Mouse (Mus musculus): ENCODE measurements around the gene Gstm5. TPM values are rescaled to one million over a fixed set of nuclear protein-coding genes. Genes with fewer than 3 reads are reported as not detected.
A peak's percentile ranks its signal among the peaks of the same experiment; 100 is the strongest.

Gstm5 gene
- 132 and 150 TPM in 2 replicates for polyA plus RNA-seq (2014; fragmentation: Nextera tagmentation; extraction: Ambion mirVana)

DNA sequence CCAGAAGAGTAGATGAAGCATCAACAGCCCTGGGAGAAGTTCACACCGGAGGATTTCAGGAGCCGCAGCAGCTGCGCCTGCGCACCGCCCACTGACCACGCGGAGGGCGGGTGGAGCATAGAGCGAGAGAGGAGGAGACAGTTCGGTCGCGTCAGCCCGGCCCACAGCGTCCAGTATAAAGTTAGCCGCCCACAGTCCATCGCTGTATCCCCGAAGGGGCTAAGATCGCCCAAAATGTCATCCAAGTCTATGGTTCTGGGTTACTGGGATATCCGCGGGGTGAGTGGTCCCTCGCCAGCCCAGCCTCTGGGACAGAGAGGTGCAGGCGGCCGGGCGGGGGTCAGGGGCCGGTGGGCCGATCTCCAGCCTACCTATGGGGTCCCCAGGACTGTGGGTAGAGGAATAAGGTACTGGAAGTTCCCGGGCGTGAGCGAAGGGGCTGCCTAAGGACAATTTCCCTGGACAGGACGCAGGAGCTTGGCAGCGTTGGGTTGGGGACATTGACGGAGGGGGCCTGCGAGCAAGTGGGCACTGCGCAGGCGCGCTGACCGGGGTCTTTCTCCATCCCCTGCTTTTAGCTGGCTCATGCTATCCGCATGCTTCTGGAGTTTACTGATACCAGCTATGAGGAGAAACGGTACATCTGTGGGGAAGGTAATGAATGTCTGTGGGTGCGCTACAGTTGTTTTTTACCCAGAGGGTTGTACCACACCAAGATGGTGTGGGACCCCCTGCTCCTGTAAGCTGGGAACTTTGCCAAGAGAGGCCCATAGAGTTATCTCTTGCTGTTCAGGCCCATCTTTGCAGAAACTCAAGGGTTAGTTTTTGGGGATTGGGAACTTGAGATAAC, at the start of gene Gstm5:
Gstm5 (plus strand) TSS at position 102 of the 850 bp plus-strand sequence.
- no peaks in the 10 kb centered on the region for H3K27me3 ChIP-seq (ENCODE audit: control insufficient read depth, insufficient read depth, low read length)
- H3K27ac ChIP-seq (replicated peaks in 1 of 2; ENCODE audit: control insufficient read depth in 1 of 2, insufficient read depth in 1 of 2, low read depth in 2 of 2, low read length in 2 of 2), result peak within 1 kb of the TSS; percentile 3 to 82; a peak in 3 of 4 replicates
- peaks cover 6 to 7% of the 10 kb centered on the region in 2 experiments; a peak in 2 of 4 replicates for H3K4me1 ChIP-seq (ENCODE audit: control insufficient read depth in 2 of 2, insufficient read depth in 2 of 2, low read length in 2 of 2)
- 5% methylated on average over 40 of the region's 40 CpGs for WGBS
- H3K4me2 ChIP-seq (ENCODE audit: low read length), result peak within 1 kb of the TSS; percentile 92
- peak within 1 kb of the TSS; percentile 92 for H3K9ac ChIP-seq (ENCODE audit: low read length)
- peak within 1 kb of the TSS; percentile 71 to 83 for H3K4me3 ChIP-seq (ENCODE audit: control insufficient read depth in 1 of 2, insufficient read depth in 1 of 2, low read depth in 1 of 2, low read length in 2 of 2)
- no peaks in the 10 kb centered on the region for H3K9me3 ChIP-seq (ENCODE audit: control insufficient read depth, low read length)
- peaks cover 10% of the 10 kb centered on the region for H3K36me3 ChIP-seq (ENCODE audit: control insufficient read depth, insufficient read depth, low read length)
- ATAC-seq (ENCODE audit: insufficient number of reproducible peaks, insufficient read depth, low FRiP score, low read depth), result peak; percentile 89

- Histone ChIP-seq H3K9ac (ENCODE audit: low read length) (no peak overlapping the region), H3K9me3 (ENCODE audit: control insufficient read depth, low read length) (no peaks in the 10 kb centered on the region), H3K27ac (replicated peaks in 1 of 2; ENCODE audit: control insufficient read depth in 1 of 2, insufficient read depth in 1 of 2, low read depth in 2 of 2, low read length in 2 of 2) (no peak overlapping the region), H3K4me2 (ENCODE audit: low read length) (no peak overlapping the region), H3K4me3 (ENCODE audit: control insufficient read depth in 1 of 2, insufficient read depth in 1 of 2, low read depth in 1 of 2, low read length in 2 of 2) (no peak overlapping the region), H3K36me3 (ENCODE audit: control insufficient read depth, insufficient read depth, low read length) (no peaks in the 10 kb centered on the region), H3K27me3 (ENCODE audit: control insufficient read depth, insufficient read depth, low read length) (no peaks in the 10 kb centered on the region), H3K4me1 (ENCODE audit: control insufficient read depth in 2 of 2, insufficient read depth in 2 of 2, low read length in 2 of 2) (peaks cover 26 to 34% of the 10 kb centered on the region in 2 experiments)
- 85% methylated on average over 1 of the region's 1 CpGs for WGBS
- ATAC-seq (ENCODE audit: insufficient number of reproducible peaks, insufficient read depth, low FRiP score, low read depth), result no peak
These were observed 49.4 kb upstream of the Gstm5 start for GRCm38 (mm10) chr3:107846175-107846574.

DNA sequence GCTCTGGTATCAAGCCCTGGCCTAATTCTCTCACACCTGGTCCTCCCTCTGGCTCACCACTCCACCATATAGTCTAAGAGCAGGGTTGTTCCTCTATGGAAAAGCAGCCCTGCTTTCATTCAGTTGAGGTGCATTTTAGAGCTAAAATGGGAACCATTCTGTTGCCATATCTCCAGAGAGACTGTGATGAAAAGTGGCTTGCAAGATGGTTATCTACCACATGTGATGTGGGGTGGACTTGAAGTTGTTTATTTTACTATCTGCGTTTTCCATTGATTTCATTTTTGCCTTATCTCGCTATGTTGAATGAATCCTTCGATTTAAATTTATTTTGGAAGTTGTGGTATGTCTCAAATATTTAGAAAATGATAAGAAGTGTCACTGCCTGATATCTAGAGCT, 48.8 kb upstream of the Gstm5 start:
- H3K9me3 ChIP-seq (ENCODE audit: control insufficient read depth, low read length), result no peaks in the 10 kb centered on the region
- H3K27ac ChIP-seq (replicated peaks in 1 of 2; ENCODE audit: control insufficient read depth in 1 of 2, insufficient read depth in 1 of 2, low read depth in 2 of 2, low read length in 2 of 2), result no peak overlapping the region
- H3K4me3 ChIP-seq (ENCODE audit: control insufficient read depth in 1 of 2, insufficient read depth in 1 of 2, low read depth in 1 of 2, low read length in 2 of 2), result no peak overlapping the region
- no peak overlapping the region for H3K9ac ChIP-seq (ENCODE audit: low read length)
- no peaks in the 10 kb centered on the region for H3K36me3 ChIP-seq (ENCODE audit: control insufficient read depth, insufficient read depth, low read length)
- WGBS, result 53% methylated on average over 3 of the region's 3 CpGs
- H3K27me3 ChIP-seq (ENCODE audit: control insufficient read depth, insufficient read depth, low read length), result no peaks in the 10 kb centered on the region
- ATAC-seq (ENCODE audit: insufficient number of reproducible peaks, insufficient read depth, low FRiP score, low read depth), result no peak
- peaks cover 26 to 34% of the 10 kb centered on the region in 2 experiments for H3K4me1 ChIP-seq (ENCODE audit: control insufficient read depth in 2 of 2, insufficient read depth in 2 of 2, low read length in 2 of 2)
- no peak overlapping the region for H3K4me2 ChIP-seq (ENCODE audit: low read length)

DNA sequence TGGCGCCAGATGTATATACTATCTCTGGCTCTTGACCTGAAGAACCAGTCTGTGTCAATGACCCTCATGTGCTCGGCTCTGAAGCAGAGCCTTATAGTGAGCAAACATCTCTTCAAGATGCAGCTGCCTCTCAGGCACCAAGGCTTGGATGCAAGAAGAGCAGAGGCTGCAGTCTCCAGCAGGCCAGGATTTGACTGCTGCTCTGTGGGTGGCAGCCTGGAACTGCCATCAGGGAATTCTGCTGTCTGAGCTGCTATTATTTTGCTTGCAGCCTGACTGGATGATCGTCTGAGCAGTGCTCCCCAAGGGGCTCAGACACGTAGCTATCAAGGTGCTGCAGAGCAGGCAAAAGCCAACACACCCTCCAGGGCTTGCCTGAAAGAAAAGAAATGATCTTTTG, 47.5 kb upstream of the Gstm5 start:
- Histone ChIP-seq H3K4me1 (ENCODE audit: control insufficient read depth in 2 of 2, insufficient read depth in 2 of 2, low read length in 2 of 2) (peaks cover 26 to 34% of the 10 kb centered on the region in 2 experiments), H3K9ac (ENCODE audit: low read length) (no peak overlapping the region), H3K27me3 (ENCODE audit: control insufficient read depth, insufficient read depth, low read length) (no peaks in the 10 kb centered on the region), H3K4me3 (ENCODE audit: control insufficient read depth in 1 of 2, insufficient read depth in 1 of 2, low read depth in 1 of 2, low read length in 2 of 2) (no peak overlapping the region), H3K9me3 (ENCODE audit: control insufficient read depth, low read length) (no peaks in the 10 kb centered on the region), H3K4me2 (ENCODE audit: low read length) (no peak overlapping the region), H3K36me3 (ENCODE audit: control insufficient read depth, insufficient read depth, low read length) (no peaks in the 10 kb centered on the region), H3K27ac (replicated peaks in 1 of 2; ENCODE audit: control insufficient read depth in 1 of 2, insufficient read depth in 1 of 2, low read depth in 2 of 2, low read length in 2 of 2) (no peak overlapping the region)
- WGBS, result 46% methylated on average over 4 of the region's 4 CpGs
- ATAC-seq (ENCODE audit: insufficient number of reproducible peaks, insufficient read depth, low FRiP score, low read depth), result no peak

GRCm38 (mm10) chr3:107849000-107849692, 46.5 kb upstream of the Gstm5 start:
- Histone ChIP-seq H3K27me3 (ENCODE audit: control insufficient read depth, insufficient read depth, low read length) (no peaks in the 10 kb centered on the region), H3K4me2 (ENCODE audit: low read length) (no peak overlapping the region), H3K27ac (replicated peaks in 1 of 2; ENCODE audit: control insufficient read depth in 1 of 2, insufficient read depth in 1 of 2, low read depth in 2 of 2, low read length in 2 of 2) (no peak overlapping the region), H3K4me3 (ENCODE audit: control insufficient read depth in 1 of 2, insufficient read depth in 1 of 2, low read depth in 1 of 2, low read length in 2 of 2) (no peak overlapping the region), H3K9ac (ENCODE audit: low read length) (no peak overlapping the region), H3K9me3 (ENCODE audit: control insufficient read depth, low read length) (no peaks in the 10 kb centered on the region), H3K36me3 (ENCODE audit: control insufficient read depth, insufficient read depth, low read length) (no peaks in the 10 kb centered on the region), H3K4me1 (ENCODE audit: control insufficient read depth in 2 of 2, insufficient read depth in 2 of 2, low read length in 2 of 2) (peaks cover 24 to 29% of the 10 kb centered on the region in 2 experiments)
- no peak for ATAC-seq (ENCODE audit: insufficient number of reproducible peaks, insufficient read depth, low FRiP score, low read depth)
- 49% methylated on average over 6 of the region's 6 CpGs for WGBS

DNA sequence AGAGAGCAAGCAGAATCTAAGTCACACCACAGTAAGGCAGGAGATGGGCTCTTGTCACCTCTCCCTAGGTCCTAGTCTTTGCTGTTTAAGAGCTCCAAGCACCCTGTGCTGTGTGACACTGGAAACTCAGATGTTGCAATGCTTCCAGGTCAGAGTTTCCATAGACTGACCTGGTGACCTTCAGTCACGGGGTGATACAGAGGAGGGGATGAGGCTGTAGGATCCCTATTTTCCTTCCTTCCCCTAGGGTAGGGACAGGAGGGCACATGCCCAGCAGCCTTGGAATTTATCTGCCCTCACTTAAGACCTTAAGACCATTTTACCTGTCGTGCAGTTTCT, 46.0 kb upstream of the Gstm5 start:
- Histone ChIP-seq H3K4me3 (ENCODE audit: control insufficient read depth in 1 of 2, insufficient read depth in 1 of 2, low read depth in 1 of 2, low read length in 2 of 2) (no peak overlapping the region), H3K4me2 (ENCODE audit: low read length) (no peak overlapping the region), H3K4me1 (ENCODE audit: control insufficient read depth in 2 of 2, insufficient read depth in 2 of 2, low read length in 2 of 2) (peaks cover 21 to 24% of the 10 kb centered on the region in 2 experiments), H3K27me3 (ENCODE audit: control insufficient read depth, insufficient read depth, low read length) (no peaks in the 10 kb centered on the region), H3K36me3 (ENCODE audit: control insufficient read depth, insufficient read depth, low read length) (no peaks in the 10 kb centered on the region), H3K9ac (ENCODE audit: low read length) (no peak overlapping the region), H3K9me3 (ENCODE audit: control insufficient read depth, low read length) (no peaks in the 10 kb centered on the region), H3K27ac (replicated peaks in 1 of 2; ENCODE audit: control insufficient read depth in 1 of 2, insufficient read depth in 1 of 2, low read depth in 2 of 2, low read length in 2 of 2) (no peak overlapping the region)
- WGBS, result 75% methylated on average over 2 of the region's 2 CpGs
- ATAC-seq (ENCODE audit: insufficient number of reproducible peaks, insufficient read depth, low FRiP score, low read depth), result no peak

- ATAC-seq (ENCODE audit: insufficient number of reproducible peaks, insufficient read depth, low FRiP score, low read depth), result peak; percentile 37; the same call in 1 of the 2 replicates
- Histone ChIP-seq H3K4me1 (ENCODE audit: control insufficient read depth in 2 of 2, insufficient read depth in 2 of 2, low read length in 2 of 2) (peaks cover 21% of the 10 kb centered on the region in 2 experiments), H3K4me3 (ENCODE audit: control insufficient read depth in 1 of 2, insufficient read depth in 1 of 2, low read depth in 1 of 2, low read length in 2 of 2) (no peak overlapping the region), H3K9ac (ENCODE audit: low read length) (peak overlapping the region; percentile 9; the same call in 1 of the 2 replicates), H3K27me3 (ENCODE audit: control insufficient read depth, insufficient read depth, low read length) (no peaks in the 10 kb centered on the region), H3K4me2 (ENCODE audit: low read length) (peak overlapping the region; percentile 51), H3K36me3 (ENCODE audit: control insufficient read depth, insufficient read depth, low read length) (no peaks in the 10 kb centered on the region), H3K27ac (replicated peaks in 1 of 2; ENCODE audit: control insufficient read depth in 1 of 2, insufficient read depth in 1 of 2, low read depth in 2 of 2, low read length in 2 of 2) (no peak overlapping the region), H3K9me3 (ENCODE audit: control insufficient read depth, low read length) (no peaks in the 10 kb centered on the region)
- 14% methylated on average over 12 of the region's 12 CpGs for WGBS
These were observed 45.1 kb upstream of the Gstm5 start for GRCm38 (mm10) chr3:107850418-107851031.
